Mouse (Mus musculus): ENCODE results near the gene Orm1.

- no peak for TF ChIP-seq CTCF (IDR thresholded peaks at IDR 0.05; ENCODE audit: low read depth)
- TF ChIP-seq EP300 (optimal IDR thresholded peaks at IDR 0.05) = no peak
These were observed 1.9 kb upstream of the Orm1 start for GRCm38 (mm10) chr4:63342491-63342890.

Measured in stomach, postnatal 0 days (tissue).